Mouse (Mus musculus): ENCODE data around the gene Fam196b.

Gene Fam196b

DNA sequence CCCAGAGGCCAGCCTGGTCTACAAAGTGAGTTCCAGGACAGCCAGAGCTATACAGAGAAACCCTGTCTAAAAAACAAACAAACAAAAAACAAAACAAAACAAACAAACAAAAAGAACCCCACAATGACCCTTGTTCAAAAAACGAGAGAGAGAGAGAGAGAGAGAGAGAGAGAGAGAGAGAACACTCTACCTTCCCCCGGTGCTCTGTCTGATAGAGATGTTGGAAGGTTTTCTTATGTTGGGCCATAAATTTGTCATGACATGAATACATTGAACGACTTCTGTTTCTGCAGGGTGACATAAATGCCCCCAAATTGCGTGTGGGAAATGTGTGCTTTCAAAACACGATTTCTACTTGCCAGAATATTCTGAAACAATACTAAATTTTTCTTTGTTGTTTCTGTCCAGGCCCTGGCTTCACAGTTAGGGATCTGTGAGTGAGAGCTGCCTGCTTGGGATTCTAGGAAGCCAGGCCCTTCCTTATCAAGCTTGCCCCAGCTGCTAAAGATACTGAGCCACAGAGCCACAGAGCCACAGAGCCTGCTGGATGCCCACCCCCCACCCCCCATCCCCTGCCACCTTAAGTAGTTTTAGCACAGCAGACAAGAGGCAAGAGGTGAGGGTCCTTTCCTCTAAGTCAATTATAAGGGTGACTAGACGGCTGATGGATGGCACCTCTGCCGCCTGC is 17.9 kb downstream of the Fam196b start:
- DNase-seq (ENCODE audit: low spot score in 2 of 2): no peak

DNA sequence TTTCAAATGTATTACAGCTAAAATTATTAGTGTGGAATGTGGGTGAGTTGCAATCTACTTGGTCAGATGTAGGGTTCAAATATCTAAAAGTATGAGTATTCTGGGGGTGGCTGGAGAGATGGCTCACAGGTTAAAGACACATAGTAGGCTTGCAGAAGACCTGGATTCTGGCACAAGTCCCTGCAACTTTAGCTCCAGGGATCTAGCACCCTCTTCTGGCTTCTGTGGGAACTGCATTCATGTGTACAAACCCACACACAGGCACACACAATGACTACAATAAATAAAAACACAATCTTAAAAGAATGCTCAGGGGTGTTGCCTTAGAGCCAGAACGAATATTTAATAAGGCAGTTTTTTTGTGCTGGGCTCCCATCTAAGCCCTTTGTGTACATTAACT is 23.3 kb downstream of the Fam196b start:
- no peak for DNase-seq (ENCODE audit: low spot score in 2 of 2)

DNA sequence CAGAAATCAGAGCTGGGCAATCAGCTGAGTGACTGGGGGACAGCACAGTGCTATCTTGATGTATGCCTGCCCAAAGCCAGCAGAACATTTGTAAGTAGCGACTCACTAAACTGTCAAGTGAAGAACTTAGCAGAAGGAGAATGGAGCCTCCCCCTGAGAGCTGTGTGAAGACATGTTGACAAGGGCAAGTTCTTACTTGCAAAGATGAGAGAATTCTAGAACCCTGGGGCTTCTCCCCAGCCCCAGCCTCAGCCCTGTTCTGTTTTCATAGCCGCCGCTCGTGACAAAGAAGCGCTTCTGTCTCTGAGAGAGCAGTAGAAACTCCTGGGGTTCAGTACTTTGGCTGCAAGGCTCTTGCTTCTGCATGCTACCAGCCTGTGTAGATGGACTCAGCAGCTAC is 25.1 kb downstream of the Fam196b start:
- DNase-seq (ENCODE audit: low spot score in 2 of 2): no peak

DNA sequence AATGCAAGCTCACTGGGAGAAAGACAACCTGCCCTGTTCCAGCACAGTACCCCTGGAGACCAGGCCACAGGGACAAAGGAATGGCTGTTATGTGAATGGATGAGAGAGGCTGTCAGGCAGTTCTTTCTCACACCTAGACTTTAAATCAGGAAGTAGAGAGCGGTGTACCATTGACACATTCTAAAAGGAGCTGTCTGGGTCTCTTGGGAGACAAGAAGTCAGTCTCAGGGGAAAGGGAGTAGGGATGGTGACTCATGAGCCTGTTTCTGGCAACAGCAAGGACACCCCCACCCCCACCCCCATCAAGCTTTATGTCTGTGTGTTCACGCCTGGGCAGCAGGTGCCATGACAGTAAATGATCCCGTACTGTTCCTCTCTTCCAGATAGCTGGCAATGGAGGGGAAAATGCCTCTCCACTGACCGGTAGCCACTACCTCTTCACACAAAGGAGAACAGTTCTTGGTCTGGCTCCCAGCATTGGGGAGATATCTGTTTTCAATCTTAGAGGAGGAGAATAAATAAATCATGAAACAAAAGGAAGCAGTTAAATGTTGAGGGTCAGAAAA is 29.2 kb downstream of the Fam196b start:
- DNase-seq (ENCODE audit: low spot score in 2 of 2): no peak

DNA sequence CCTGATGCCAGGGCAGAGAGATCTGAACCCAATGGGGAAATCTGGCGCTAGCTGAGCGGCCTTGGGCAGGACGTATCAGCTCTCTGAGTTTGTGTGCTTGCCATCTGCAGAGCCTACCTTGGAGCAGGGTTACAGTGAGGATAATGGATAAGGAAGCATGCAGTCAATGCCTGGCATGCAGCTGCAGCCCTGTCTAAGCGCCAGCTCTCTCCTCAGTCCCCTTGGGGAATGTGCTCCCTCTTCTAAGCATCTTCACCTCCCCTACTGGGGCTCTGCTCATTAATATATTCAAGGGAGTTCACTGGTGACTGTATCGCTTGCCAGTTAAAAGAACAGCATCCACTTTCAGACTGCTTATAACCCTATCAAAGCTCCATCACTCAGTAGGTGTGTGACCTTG is 29.7 kb downstream of the Fam196b start:
- DNase-seq (ENCODE audit: low spot score in 2 of 2): no peak

DNA sequence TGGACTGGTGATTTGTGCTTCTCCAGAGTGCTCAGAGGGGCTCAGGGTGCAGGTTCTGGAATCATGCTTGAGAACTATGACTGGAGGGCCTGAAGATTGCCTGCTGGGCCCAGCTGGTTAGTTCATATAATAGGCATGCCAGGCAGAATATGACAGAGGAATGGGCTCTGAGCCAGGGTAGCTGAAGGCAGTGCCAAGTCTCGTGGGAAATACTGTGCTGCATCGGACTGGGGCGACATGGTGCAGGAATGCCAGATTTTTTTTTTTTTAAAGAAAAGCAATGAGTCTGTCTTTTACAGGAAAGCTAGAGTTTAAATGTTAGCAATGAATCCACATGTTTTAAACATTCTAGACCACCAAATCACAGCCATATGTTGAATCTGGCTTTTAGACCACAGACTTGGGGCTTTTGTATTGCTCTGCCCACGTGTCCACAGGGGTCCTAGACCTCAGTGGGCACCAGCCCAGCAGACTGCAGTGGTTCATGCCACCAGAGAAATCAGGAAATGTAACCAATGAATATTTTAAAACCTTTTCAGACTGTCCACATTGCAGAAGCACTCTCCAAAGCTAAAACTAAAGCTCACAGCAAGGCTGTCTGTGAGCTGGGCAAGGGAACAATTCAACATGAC is 33.8 kb downstream of the Fam196b start:
- DNase-seq (ENCODE audit: low spot score in 2 of 2): peak; percentile 32 to 51

DNA sequence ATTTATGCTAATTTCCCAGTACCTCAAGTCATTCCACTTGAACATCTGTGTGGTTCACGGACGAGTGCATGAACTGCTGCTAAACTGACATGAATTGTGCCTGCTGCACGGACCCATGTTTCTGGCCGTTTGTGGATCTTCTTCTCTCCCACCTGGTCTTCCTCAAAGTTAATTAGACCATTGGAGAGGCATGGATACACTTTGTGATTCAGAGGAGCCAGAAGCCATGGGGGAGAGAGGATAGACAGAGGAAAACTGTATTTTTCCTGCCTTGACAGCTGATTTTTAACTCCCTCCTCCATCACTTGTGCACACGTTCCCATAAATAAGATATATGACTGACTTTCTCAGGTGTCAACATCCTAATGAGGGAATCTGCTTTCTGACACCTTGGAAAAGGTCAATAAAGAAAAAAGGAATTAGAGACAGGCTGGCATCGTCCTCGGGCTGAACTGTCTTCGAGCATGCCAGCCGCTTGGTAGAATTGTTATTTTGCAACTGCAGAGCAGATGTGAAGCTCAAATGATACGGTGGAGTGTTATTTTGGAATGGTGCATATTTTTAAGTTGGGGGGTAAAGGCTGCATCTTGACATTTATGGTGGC is 34.9 kb downstream of the Fam196b start:
- DNase-seq (ENCODE audit: low spot score in 2 of 2): no peak

DNA sequence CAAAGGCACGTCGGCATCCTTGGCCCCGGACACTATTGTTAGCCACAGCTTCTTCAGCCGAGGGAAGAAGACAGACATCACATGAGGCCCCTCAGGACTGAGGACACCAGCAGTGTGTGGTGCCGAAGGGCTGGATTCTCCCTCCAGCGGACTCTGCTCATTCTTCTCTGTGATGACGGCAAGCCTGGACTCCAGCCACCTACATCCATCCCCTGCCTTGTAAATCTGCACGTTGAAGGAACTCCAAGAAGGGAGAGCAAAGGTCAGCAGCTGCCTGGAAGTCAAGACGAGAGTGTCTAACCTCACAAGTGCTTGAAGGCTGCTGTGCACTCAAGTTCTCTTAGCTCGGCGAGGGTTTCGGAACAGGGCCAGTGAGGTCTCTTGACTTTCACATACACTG is 40.8 kb downstream of the Fam196b start:
- DNase-seq (ENCODE audit: low spot score in 2 of 2): no peak

DNA sequence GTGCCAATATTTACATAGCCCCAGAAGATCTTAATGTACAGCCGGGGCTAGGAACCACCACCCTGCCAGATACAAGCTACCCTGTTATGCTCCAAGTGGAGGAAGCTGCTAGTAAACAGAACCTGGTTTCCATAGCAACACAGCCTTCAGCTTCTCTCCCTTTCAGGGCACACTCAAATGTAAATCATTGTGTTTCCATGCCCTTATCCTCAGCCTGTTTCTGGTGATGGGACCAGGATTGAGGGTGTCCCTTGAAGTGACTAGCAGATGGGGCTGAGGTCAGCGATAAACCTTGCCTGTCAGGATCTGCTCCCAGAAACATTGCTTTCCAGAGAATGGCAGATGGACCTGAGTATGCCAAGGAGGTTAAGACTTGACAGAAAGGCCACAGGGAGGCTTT is 41.5 kb downstream of the Fam196b start:
- no peak for DNase-seq (ENCODE audit: low spot score in 2 of 2)

DNA sequence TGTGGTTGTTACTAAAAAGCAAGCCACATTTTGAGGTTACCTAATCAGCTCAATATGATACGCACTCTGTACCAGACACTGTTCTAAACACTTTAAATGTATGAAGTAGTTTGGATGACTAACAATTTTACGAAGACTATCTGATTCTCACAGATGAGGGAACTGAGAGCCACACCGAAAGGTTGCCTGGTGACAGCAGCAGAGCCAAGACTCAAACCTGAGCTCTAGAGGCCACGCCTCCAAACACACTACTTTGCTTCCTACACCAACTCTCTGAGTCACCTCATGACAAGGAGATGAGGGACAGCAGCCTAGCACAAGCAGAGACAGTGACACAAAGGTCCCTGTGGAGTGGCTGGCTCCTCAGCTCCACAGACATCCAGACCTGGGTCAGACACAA is 57.6 kb downstream of the Fam196b start:
- DNase-seq (ENCODE audit: low spot score in 2 of 2): no peak

DNA sequence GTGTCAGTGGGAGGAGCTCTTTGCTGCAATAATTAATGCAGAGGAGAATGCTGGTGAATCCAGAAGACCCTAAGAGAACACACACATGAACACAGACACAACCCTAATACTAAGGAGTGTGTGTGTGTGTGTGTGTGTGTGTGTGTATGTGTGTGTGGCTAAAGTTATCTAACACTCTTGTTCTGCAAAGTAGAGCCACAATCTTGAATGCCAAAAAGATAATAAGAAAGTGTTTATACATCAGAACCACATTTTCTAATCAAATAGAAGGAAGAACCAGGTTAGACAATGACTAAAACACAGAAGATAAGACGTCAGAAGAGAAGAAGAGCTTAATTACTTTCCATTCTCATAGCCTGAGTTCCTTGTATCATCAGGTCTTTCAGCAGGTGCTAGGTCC is 60.9 kb downstream of the Fam196b start:
- no peak for DNase-seq (ENCODE audit: low spot score in 2 of 2)

DNA sequence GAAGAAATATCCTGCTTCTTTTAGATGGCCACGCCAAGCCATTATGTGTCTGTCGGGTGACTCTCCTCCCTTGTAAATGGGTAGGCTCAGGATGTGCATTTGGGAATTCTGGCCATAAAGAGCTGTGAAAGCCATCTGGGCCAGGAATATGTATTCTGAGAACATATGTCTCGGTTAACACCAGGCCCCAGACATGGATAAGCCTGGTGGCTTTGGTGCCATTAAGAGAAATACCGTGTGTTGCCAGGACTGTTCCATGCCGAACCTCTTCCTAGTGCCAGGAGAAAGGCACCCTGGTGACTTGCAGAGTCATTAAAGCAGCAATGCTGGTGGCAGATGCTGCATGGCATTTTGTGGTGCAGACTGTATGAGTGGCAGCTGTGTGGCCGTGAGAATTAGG is 63.0 kb downstream of the Fam196b start:
- no peak for DNase-seq (ENCODE audit: low spot score in 2 of 2)

DNA sequence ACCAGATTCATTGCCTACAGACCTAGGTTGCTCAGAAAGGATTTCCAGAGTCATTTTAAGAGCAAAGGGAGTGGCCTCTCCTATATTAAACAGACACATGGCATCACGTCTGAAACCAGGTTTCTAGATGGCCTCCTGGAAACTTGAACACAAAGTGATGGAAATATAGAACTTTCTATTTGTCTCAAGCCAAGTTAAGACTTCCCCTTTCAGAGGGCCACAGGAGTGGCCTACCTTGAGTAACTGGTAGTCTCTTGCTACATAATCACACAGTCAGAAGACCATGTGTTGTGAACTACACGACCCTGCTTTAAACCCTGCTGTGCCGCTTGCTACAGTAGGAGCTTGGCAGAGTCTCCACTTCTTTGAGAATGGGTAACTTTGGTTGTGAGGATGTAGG is 68.9 kb downstream of the Fam196b start:
- DNase-seq (ENCODE audit: low spot score in 2 of 2): no peak

DNA sequence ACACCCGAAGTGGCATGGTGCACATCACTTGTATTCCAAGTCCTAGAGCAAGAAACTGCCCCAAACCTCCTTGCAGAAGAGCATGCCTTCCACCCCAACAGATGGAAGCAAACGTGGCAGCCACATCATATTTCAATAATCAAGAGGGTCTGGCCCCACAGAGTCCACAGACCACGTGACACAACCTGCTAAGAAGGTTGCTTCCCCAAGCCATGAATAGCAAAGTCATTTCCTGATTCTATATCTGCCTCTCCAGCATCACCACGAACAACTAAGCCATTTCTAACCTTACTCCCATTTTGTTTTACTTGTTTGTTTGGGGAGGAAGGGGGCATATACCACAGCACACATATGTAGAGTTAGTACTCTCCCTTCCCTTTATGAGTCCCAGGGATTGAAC is 69.6 kb downstream of the Fam196b start:
- DNase-seq (ENCODE audit: low spot score in 2 of 2): no peak

DNA sequence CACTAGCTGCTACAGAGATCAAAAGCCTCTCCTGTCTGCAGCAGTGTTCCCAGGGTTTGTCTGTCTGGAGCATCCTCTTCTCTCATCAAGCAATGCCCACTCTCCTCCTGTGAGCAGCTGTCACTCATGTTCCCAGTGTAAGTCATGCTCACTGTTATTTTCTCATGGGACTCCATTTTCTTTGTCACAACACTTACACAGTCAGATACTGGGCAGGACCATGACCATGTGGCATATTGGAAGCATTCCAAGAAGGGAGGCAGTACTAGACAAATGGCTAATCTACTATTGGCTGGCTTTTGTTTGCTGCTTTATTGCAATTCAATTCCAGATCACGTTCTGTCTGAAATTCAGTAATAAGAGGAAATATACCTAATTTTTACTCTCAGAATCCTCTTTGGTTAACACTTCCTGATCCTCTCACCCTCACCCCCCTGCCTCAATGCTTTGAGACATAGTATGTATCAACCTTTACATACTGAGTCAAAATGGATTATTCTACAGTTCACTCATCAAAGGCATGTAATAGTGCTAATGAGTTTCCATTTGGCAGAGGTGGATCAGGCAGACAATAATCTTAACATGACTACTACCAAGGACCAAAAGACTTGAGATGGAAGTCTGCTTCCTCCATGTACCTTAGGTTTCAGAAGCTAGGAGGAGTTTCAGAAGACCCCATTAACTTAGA is 70.5 kb downstream of the Fam196b start:
- no peak for DNase-seq (ENCODE audit: low spot score in 2 of 2)

DNA sequence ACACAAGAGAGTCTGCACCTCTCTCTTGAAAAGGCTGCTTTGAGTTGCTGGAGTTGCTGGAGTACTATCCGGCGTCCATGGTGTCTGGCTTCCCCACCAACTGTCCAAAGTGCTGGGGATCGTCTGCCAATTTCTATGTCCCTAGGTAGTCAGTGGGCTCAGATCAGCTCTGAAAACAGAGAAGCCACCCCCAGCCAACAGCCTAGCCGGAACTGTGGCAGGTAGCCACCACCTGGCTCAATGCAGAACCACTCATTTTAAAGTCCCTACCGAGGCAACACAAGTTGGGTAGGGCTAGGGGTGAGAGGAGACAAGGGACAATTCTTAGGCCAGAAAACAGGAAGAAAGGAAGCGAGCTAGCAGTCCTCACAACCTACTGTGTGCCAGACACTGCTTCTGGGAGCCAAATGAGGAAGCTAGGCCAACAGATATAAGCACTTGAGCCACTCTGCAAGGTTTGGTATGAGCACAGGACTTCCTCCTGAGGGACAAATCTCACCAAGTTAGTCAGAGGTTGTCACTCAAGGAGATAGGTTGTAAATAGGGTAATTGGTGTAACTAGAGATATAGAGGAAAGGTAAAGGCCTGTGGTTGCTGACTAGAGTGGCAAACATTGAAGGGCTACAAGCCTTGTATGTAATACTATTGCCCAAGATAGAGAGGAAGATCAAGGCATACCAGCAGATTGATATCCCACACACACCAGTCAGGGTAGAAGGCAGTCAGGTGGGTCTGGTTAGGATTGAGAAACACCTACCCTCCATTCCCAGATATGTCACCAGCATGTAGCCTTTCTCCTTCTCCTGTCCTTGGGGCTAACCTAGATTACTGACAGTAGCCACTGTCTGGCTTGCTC is 74.9 kb downstream of the Fam196b start:
- DNase-seq (ENCODE audit: low spot score in 2 of 2): no peak

DNA sequence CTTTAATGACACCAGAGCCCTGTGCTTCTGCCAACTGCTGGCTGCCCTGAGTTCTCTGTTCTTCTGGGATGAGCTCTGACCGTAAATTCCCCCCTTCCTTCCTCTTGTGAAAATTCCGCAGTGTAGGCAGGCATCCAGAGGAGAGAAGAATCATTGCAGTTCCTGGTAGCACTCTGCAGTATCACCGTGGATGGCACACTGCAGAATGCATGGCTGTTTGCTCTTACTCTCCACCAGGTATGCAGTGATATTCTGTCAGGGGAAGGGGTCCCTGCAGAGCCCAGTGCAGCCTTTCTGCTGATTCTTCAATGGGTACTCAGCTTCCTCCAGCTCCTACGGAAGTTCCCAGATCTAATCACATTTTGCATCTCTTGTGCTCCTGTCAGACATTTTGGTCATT is 77.5 kb downstream of the Fam196b start:
- DNase-seq (ENCODE audit: low spot score in 2 of 2): no peak

DNA sequence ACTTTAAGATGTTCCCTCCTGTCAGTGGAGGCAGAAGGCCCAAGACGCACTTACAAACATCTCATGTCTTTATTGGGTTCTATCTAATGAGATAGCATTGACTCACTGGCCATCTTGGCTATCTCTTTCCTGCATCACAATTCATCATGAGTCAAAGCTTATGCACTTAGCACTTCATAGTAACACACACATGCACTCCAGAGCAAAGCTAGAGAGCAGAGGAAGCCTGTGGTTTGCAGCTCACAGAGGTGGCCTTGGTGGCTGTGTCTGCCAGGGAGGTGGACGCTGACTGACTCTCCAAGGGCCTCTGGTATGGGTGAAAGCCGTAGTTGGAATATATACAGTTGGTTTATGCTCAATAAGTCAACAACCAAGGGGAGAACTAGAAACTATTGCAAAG is 81.2 kb downstream of the Fam196b start:
- DNase-seq (ENCODE audit: low spot score in 2 of 2): no peak

DNA sequence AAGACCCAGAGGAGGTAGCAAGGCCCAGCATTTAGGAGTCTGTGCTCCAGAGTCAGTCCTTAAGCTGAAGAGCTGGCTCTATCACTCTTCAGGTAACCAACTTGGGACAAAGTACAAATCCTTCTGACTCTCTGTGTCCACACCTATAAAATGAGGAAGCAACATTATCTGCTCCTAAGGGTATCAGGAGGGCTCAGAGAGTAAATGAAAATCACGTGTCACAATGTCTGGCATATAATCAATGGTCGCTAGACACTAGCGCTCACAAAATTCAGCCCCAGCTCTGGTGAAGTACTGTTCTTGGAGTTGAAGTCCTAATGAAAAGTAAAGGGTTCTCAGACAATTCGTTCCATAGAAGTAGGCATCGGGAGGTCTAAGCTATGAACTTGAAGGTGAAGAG is 83.0 kb downstream of the Fam196b start:
- no peak for DNase-seq (ENCODE audit: low spot score in 2 of 2)

DNA sequence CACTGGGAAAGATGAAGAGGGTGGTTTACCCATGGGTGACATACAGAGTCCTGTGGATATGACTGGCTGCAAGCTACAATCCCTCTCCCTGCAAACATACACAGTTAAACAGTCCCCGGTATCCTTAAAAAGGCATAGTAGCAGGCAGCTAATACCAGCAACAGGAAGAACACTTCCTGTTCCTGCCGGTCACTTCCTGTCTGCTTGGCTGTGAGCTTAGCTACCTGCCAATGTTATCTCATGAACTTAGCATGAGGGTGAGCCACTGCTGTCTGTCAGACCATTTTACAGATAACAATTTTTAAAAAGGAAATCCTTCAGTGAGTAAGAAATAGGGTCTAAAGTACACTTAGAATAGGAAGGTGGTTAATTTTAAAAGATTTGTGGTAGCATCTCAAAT is 83.9 kb downstream of the Fam196b start:
- DNase-seq (ENCODE audit: low spot score in 2 of 2): no peak

DNA sequence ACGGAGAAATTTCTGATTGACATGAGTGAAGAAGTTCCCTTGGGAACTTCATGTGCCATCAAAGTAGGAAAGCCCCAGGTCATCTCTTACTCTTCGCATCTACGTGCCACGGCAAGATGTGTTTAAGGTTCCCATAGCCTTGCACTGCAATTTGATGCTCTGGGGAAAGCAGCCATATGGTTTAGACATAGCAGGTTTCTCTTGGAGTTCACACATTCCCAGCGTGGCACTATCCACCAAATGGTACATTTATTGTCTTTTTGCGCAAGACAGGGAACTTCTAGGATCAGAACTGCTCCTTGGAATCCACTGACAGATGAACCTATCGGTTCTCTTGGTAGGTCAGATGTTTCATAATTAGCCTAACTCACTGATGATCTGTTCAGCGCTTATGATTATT is 86.7 kb downstream of the Fam196b start:
- DNase-seq (ENCODE audit: low spot score in 2 of 2): peak in 1 of 2 experiments; percentile 22

DNA sequence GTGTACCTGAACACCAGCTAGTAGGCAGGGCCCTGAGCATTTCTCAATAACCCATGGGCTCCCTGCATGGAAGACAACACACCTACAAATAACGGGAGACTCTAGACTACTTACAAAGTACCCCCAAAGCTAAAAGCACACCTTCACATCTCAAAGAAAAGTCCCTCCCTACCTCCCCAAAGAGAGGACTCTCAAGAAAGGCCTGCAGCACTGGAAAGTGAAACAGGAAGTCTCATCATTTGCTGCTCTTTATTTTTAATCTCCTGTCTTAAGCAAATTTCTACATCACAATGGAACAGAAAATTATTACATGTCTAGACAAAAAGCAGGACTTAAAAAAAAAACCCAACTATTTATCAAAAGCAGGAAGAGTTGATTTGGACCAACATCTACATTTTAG is 90.7 kb downstream of the Fam196b start:
- no peak for DNase-seq (ENCODE audit: low spot score in 2 of 2)

Measured in right cerebral cortex, postnatal 36 days (tissue).